Mouse (Mus musculus) hindbrain, embryonic 10.5 days (tissue): ENCODE measurements around the gene Gm26661. TPM values are rescaled to one million over a fixed set of nuclear protein-coding genes. Genes with fewer than 3 reads are reported as not detected.

Source experiments
- DNase-seq: peaks from one replicate; pipeline ENCODE4 v3.0.0-alpha.2; 2017; ENCODE audit warnings: low spot score
- H3K27ac ChIP-seq: fragments of 300-500 bp; sonication (generic); 2 replicates; pipeline ENCODE4 v1.5.1; 2016; ENCODE audit warnings: mild to moderate bottlenecking, moderate library complexity
- H3K27me3 ChIP-seq: fragments of 300-500 bp; sonication (generic); 2 replicates; pipeline ENCODE4 v1.6.1; 2016; ENCODE audit warnings: mild to moderate bottlenecking; ENCODE audit not compliant: poor library complexity, insufficient read depth, severe bottlenecking
- H3K36me3 ChIP-seq: fragments of 300-500 bp; sonication (generic); 2 replicates; pipeline ENCODE4 v1.6.1; 2016; ENCODE audit warnings: mild to moderate bottlenecking, moderate library complexity
- H3K4me1 ChIP-seq: fragments of 300-500 bp; sonication (generic); replicated peaks from 2 replicates; pipeline ENCODE4 v1.6.1; 2016; ENCODE audit warnings: mild to moderate bottlenecking
- H3K4me3 ChIP-seq: fragments of 300-500 bp; sonication (generic); 2 replicates; pipeline ENCODE4 v1.5.1; 2016; ENCODE audit warnings: mild to moderate bottlenecking, moderate library complexity
- H3K9me3 ChIP-seq: fragments of 300-500 bp; sonication (generic); 2 replicates; pipeline ENCODE4 v1.6.1; 2016; ENCODE audit warnings: mild to moderate bottlenecking, moderate library complexity
- WGBS: fragments of 180-500 bp; shearing (Covaris S2); methylation state at CpG from one replicate; pipeline ENCODE4 v1.1.7; 2016; 5-methylcytosine and 5-hydroxymethylcytosine counted together
- polyA plus RNA-seq: library from polyadenylated mRNA; unstranded; fragments of >200 nt; fragmentation: Nextera tagmentation; extraction: Ambion mirVana; gene quantifications from 2 replicates; pipeline ENCODE4 v1.2.1, GENCODE M21; 2016

Gene Gm26661
- polyA plus RNA-seq = not detected in 2 replicates

- WGBS = 2% methylated on average over 30 of the region's 30 CpGs
- Histone ChIP-seq H3K27ac (peak within 1 kb of the TSS; percentile 40), H3K27me3 (peaks cover 16% of the 10 kb centered on the region; the same call in 1 of the 2 replicates), H3K9me3 (no peaks in the 10 kb centered on the region), H3K4me1 (peaks cover 11% of the 10 kb centered on the region), H3K36me3 (no peaks in the 10 kb centered on the region), H3K4me3 (peak within 1 kb of the TSS; percentile 57)
- DNase-seq = peak; percentile 79
Measured at GRCm38 (mm10) chr14:7791532-7792159, at the start of gene Gm26661. TSS of gene Gm26661 (plus strand) at chr14:7791587.

- H3K36me3 ChIP-seq = no peaks in the 10 kb centered on the region
- no peaks in the 10 kb centered on the region for H3K27me3 ChIP-seq
- H3K4me3 ChIP-seq = peak overlapping the region; percentile 39
- peak; percentile 80 for DNase-seq
- H3K4me1 ChIP-seq = 0 out of 2 replicates have a peak, but pooled peaks cover 6% of the 10 kb centered on the region
- no peaks in the 10 kb centered on the region for H3K9me3 ChIP-seq
- peak overlapping the region; percentile 88 for H3K27ac ChIP-seq
- 39% methylated on average over 11 of the region's 11 CpGs for WGBS
Measured at GRCm38 (mm10) chr14:7748944-7749763, 42.2 kb upstream of the Gm26661 start.

GRCm38 (mm10) chr14:7749764-7750089 lies 41.7 kb upstream of the Gm26661 start:
- DNase-seq = peak; percentile 68
- Histone ChIP-seq H3K9me3 (no peaks in the 10 kb centered on the region), H3K4me3 (peak overlapping the region; percentile 39), H3K36me3 (no peaks in the 10 kb centered on the region), H3K27ac (peak overlapping the region; percentile 88), H3K27me3 (no peaks in the 10 kb centered on the region), H3K4me1 (0 out of 2 replicates have a peak, but pooled peaks cover 6% of the 10 kb centered on the region)
- WGBS = 6% methylated on average over 4 of the region's 4 CpGs

GRCm38 (mm10) chr14:7765569-7766314 lies 25.6 kb upstream of the Gm26661 start:
- Histone ChIP-seq H3K27ac (no peak overlapping the region), H3K4me3 (no peak overlapping the region), H3K9me3 (no peaks in the 10 kb centered on the region), H3K27me3 (no peaks in the 10 kb centered on the region), H3K4me1 (no peaks in the 10 kb centered on the region), H3K36me3 (no peaks in the 10 kb centered on the region)
- 18% methylated on average over 9 of the region's 9 CpGs for WGBS
- DNase-seq = peak; percentile 87

GRCm38 (mm10) chr14:7773714-7774389 lies 17.5 kb upstream of the Gm26661 start:
- no peaks in the 10 kb centered on the region for H3K27me3 ChIP-seq
- H3K4me1 ChIP-seq = 0 out of 2 replicates have a peak, but pooled peaks cover 7% of the 10 kb centered on the region
- 50% methylated on average over 24 of the region's 24 CpGs for WGBS
- H3K9me3 ChIP-seq = no peaks in the 10 kb centered on the region
- H3K36me3 ChIP-seq = no peaks in the 10 kb centered on the region
- DNase-seq = peak; percentile 65
- H3K4me3 ChIP-seq = peak overlapping the region; percentile 51
- H3K27ac ChIP-seq = peak overlapping the region; percentile 80

- Histone ChIP-seq H3K4me3 (no peak overlapping the region), H3K27ac (no peak overlapping the region), H3K36me3 (no peaks in the 10 kb centered on the region), H3K9me3 (no peaks in the 10 kb centered on the region), H3K4me1 (peaks cover 2% of the 10 kb centered on the region; the same call in 1 of the 2 replicates), H3K27me3 (peaks cover 4% of the 10 kb centered on the region; the same call in 1 of the 2 replicates)
- no peak for DNase-seq
- WGBS = 46% methylated on average over 13 of the region's 13 CpGs
Measured at GRCm38 (mm10) chr14:7786073-7786472, 5.3 kb upstream of the Gm26661 start.

- WGBS = 85% methylated on average over 7 of the region's 7 CpGs
Measured at GRCm38 (mm10) chr14:7789266-7790030, 1.9 kb upstream of the Gm26661 start.

GRCm38 (mm10) chr14:7791061-7791531 lies 291 bp upstream of the Gm26661 start:
- Histone ChIP-seq H3K36me3 (no peaks in the 10 kb centered on the region), H3K4me1 (peaks cover 11% of the 10 kb centered on the region), H3K9me3 (no peaks in the 10 kb centered on the region), H3K27me3 (peaks cover 16% of the 10 kb centered on the region; the same call in 1 of the 2 replicates), H3K27ac (peak overlapping the region; percentile 40), H3K4me3 (peak overlapping the region; percentile 57)
- WGBS = 13% methylated on average over 19 of the region's 19 CpGs
- DNase-seq = no peak

More at GRCm38 (mm10) chr14:7789266-7790030, 1.9 kb upstream of the Gm26661 start:
- Histone ChIP-seq H3K27me3 (peaks cover 16% of the 10 kb centered on the region; the same call in 1 of the 2 replicates), H3K27ac (no peak overlapping the region), H3K36me3 (no peaks in the 10 kb centered on the region), H3K4me1 (peaks cover 11% of the 10 kb centered on the region), H3K9me3 (no peaks in the 10 kb centered on the region), H3K4me3 (no peak overlapping the region)
- DNase-seq = no peak

- Histone ChIP-seq H3K4me1 (peaks cover 9% of the 10 kb centered on the region), H3K4me3 (no peak overlapping the region), H3K27ac (no peak overlapping the region), H3K9me3 (0 out of 2 replicates have a peak, but pooled peaks cover 4% of the 10 kb centered on the region), H3K27me3 (peaks cover 12% of the 10 kb centered on the region; the same call in 1 of the 2 replicates), H3K36me3 (no peaks in the 10 kb centered on the region)
- 88% methylated on average over 4 of the region's 4 CpGs for WGBS
- DNase-seq = no peak
Measured at GRCm38 (mm10) chr14:7795961-7796360, 4.6 kb downstream of the Gm26661 start.

- Histone ChIP-seq H3K9me3 (0 out of 2 replicates have a peak, but pooled peaks cover 6% of the 10 kb centered on the region), H3K27me3 (no peaks in the 10 kb centered on the region)
Measured at GRCm38 (mm10) chr14:7800611-7801010, 9.2 kb downstream of the Gm26661 start.

GRCm38 (mm10) chr14:7801831-7802230 lies 10.4 kb downstream of the Gm26661 start:
- Histone ChIP-seq H3K9me3 (0 out of 2 replicates have a peak, but pooled peaks cover 6% of the 10 kb centered on the region), H3K36me3 (no peaks in the 10 kb centered on the region), H3K4me3 (no peak overlapping the region), H3K27me3 (no peaks in the 10 kb centered on the region), H3K27ac (no peak overlapping the region), H3K4me1 (0 out of 2 replicates have a peak, but pooled peaks cover 6% of the 10 kb centered on the region)
- 13% methylated on average over 4 of the region's 4 CpGs for WGBS
- DNase-seq = peak; percentile 31

More at GRCm38 (mm10) chr14:7800611-7801010, 9.2 kb downstream of the Gm26661 start:
- Histone ChIP-seq H3K36me3 (no peaks in the 10 kb centered on the region), H3K4me3 (no peak overlapping the region), H3K27ac (no peak overlapping the region), H3K4me1 (0 out of 2 replicates have a peak, but pooled peaks cover 6% of the 10 kb centered on the region)
- no peak for DNase-seq
